Mouse (Mus musculus) liver, postnatal 0 days (tissue): ENCODE measurements around the gene Chmp1a.

ENCODE experiments used
- CTCF ChIP-seq: sonication (generic); IDR thresholded peaks from 2 replicates; pipeline ENCODE4 v1.5.1; 2016; ENCODE audit warnings: antibody characterized with exemption, low read depth
- EP300 ChIP-seq: IDR thresholded peaks from 2 replicates; pipeline ENCODE4 v1.6.1; 2016; ENCODE audit warnings: antibody characterized with exemption, low read depth, mild to moderate bottlenecking

DNA sequence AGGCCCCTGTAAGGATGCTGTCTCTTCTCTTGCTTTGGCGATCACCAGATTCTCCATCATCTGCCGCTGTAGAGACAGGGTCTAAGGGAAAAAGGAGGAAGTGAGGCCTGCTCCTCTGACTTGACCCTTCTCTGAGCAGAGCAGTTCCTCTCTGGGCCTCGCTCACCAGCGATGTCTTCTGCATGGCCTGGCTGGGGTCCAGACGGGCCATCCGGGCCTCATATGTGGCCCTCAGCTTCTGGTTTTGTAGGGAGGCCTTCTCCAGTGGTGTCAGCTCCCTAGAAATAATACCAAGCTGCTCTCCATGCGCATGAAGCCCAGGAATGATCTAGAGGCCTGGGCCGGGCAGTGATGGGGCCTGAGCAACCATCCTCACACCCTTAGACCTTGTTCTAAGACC is 36.0 kb upstream of the Chmp1a start:
- TF ChIP-seq EP300 (no peak), CTCF (no peak)
